Mouse (Mus musculus): ENCODE measurements around the gene Rnf214.
"Not testable (repeated sequence)": the region's sequence is repeated elsewhere in the genome, so short reads cannot be mapped to it uniquely, and the experiment has no call there.

Gene Rnf214

DNA sequence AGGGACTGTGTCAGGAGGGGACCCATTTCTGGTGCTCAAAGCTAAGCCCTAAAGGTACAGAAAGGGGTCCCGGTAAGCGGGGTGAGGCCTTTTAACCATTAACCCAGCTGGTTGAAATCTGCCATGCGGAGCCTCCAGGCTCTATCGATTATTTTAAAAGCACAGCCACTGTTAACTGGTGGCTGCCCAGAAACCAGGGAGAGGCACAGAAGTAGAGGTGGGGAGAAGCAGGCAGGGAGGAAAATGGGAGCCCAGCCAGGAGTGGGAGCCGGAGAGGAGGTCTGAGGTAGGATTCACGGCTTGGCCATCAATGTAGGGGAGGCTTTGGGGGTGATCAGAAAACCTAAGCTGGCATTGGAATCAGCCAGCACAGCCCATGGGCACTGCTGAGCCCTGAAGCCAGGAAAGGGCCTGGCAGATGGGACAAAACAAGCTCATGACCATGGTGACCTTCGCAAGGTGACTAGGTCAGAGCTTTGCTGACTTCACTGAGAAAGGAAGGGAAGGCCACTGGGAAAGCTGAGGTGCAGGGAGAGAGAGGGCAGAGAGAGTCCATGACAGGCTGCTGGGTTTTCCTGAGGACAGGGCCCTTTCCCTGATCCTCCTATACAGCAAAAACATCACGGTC, 56.1 kb downstream of the Rnf214 start:
- no peak for DNase-seq (ENCODE audit: low spot score in 2 of 2)

DNA sequence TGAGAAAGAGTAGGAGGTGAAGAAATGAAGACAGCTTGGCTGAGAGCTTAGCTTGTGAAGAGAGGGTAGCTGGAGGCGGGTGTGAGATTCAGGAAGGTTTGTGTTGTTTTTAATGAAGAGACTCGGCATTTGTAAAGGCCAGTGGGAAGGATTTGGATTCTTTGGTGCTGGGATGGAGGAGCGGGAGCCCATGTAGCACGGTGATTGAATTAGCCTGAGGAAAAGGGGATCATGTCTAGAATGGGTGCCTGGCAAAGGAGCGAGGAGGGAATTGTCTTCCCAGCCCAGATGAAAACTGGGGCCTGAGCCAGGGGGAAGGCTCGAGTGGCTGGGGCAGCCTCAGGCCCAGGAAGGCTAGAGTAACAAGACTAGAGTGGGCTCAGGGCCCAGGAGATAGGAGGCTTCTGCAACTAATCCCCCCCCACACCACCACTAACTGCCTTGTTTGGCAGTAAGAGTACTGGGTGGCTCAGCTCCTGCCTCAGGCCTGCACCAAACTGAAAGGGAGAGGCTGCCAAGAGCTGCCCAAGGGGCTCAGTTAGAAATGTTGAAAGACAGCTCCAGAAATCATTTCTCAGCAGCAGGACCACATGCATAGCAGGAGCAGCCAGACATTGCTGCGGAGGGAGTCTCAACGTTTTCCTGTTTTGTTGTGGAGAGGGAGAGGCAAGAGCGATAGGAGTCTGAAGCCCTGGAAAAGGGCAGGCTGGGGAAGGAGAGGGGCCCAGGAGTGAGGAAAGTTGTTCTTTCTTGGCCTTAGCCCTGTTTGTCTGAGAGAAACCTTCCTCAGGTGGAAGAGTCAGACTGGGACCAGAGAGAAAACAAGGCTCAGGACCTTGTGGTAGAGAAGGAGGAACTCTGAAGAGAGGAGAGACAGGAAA, 56.9 kb downstream of the Rnf214 start:
- no peak for DNase-seq (ENCODE audit: low spot score in 2 of 2)

DNA sequence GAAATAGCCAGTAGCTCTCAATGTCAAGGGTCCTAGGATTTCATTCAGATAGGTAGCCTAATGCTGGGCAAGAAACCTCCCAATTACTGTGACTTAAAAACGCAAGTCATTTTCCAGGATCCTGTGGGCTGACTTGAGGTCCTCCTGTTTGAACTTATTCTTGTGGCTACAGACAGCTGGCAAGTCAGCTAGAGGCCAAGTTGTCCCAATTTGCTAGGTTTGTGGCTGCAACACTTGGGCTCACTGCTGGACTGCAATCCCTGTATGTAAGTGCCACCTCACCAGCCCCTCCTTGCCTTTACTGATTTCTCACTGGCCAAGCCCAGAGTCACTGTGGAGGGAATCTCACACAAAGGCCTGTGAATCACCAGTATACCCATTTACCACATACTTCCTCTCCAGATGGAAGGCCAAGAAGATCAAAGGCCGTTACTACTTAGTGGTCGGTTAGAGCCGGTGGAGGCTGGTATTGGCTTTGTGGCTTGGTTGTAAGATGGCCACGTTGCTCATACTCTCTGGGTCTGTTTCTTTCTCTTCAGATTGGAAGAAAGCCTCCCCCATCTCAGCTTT, 59.7 kb downstream of the Rnf214 start:
- no peak for DNase-seq (ENCODE audit: low spot score in 2 of 2)

DNA sequence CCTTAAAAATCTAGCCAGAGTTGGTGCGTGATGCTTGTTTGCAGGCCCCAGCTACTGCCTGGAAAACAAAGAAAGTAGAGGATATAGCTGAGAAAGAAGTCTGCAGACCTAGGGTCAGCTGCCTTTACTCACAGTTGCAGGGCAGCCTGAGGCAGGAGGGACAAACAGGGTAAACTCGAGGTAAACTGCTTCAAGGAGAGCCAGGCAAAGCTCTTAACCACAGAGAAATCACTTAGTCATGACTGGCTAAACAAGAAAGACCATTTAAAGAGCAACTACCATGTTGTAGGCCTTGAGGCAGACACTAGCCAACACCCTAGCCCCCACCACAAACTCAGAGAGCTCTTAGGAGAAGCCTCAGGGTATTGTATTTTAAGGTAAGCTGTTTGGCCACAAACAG, 60.5 kb downstream of the Rnf214 start:
- DNase-seq (ENCODE audit: low spot score in 2 of 2): not testable (repeated sequence)

DNA sequence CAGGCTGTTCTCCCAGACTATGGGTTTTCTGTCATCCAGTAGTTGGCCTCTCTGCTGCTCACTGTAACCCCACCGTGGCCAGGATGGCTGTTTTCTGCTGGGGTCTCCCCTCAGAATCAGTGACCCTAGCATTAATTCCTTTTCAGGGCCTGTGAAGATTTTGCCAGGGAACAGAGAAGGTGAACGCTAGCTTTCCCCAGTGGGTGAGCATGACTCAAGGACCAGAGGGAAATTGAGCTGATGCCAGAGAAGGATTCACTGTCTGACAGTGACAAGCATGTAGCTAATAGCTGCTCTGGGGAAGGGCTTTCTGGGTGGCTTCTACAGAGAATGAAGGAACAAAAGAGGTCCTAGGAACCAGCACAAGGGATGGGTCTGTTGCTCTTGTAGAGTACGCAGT, 61.2 kb downstream of the Rnf214 start:
- no peak for DNase-seq (ENCODE audit: low spot score in 2 of 2)

DNA sequence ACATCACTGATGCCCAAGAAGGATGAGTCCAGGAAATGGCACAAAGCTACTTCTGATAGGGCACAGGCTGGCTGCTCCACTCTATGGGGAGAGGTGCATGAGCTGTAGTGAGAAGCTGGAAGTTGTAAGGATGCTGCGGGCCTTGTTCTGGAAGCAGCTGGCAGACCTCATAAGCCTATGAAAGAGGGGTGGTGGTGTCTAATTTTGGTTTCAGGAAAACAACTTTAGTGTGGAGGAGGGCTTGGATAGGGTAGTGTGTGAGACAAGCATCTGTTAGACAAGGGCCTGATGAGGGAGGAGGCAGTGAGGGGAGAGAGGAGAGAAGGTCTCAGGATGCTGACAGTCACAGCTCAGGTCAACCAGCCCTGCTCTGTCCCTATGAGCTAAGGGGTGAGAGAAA, 62.9 kb downstream of the Rnf214 start:
- DNase-seq (ENCODE audit: low spot score in 2 of 2): no peak

DNA sequence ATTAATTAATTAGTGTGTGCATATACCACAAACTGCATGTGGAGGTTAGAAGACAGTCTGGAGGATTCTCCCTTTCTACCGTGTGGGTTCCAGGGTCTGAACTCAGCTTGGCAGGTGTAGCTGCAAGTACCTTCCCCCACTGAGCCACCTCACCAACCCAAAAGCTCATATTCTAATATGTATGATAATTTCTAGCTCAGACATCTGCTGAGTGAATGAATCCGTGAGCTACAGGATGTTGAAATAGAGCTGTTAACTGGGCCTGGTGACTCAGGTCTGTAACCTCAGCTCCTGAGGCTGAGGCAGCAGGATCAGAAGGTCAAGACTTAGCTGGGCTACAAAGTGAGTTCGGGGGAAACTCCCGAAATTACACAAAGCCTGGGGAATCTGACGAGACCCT, 63.7 kb downstream of the Rnf214 start:
- no peak for DNase-seq (ENCODE audit: low spot score in 2 of 2)

DNA sequence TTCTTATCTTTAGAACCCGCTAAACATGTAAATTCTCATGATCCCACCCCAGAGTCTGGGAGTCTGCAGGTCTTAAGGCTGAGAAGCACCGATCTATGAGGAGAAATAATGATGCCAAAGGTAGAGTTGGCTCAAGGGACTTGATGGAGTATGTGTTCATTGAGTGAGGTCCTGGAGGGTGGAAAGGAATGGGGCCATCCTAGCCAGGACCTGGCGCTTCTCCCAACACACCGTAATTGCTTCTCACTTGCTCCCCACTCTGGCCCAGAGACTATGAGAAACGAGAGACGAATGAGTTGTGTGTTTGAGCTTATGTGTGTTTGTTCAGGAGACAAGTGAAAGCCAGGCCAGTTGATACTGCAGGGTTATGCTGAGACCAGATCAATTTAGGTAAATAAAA, 65.3 kb downstream of the Rnf214 start:
- DNase-seq (ENCODE audit: low spot score in 2 of 2): no peak

DNA sequence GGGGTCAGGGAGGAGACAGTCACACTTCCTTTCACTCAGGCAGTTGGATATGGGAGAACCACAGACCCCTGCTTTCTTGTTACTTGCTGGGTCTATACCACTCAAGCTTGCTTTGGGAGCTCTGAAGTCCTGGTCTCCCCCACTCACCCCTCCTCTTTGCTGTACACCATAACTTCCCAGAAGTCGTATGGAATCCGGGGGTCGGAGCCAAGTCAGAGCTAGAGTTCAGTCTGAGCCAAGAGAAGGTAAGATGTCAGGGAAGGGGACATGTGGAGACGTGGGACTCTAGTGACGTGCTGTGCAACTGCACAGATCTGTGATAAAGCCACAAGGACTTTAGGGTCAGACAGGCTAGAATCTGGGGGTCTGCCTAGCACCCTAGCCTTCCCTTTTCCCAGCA, 66.4 kb downstream of the Rnf214 start:
- DNase-seq (ENCODE audit: low spot score in 2 of 2): no peak

DNA sequence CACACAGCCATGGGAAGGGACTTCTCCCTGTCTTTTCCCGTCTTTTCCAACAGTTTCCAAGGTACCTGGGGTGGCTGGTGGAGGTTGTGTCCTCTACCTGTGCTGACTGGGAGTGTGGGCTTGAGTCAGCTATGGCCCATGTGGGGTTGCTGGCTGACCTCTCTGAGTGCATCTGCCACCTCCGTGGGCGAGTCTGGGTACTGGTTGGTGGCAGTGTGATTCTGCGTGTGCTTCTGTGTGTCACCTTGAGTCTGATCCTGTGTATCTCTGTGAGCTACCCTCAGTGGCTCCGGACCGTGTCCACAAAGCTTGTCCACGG, 66.8 kb downstream of the Rnf214 start:
- DNase-seq (ENCODE audit: low spot score in 2 of 2): no peak

DNA sequence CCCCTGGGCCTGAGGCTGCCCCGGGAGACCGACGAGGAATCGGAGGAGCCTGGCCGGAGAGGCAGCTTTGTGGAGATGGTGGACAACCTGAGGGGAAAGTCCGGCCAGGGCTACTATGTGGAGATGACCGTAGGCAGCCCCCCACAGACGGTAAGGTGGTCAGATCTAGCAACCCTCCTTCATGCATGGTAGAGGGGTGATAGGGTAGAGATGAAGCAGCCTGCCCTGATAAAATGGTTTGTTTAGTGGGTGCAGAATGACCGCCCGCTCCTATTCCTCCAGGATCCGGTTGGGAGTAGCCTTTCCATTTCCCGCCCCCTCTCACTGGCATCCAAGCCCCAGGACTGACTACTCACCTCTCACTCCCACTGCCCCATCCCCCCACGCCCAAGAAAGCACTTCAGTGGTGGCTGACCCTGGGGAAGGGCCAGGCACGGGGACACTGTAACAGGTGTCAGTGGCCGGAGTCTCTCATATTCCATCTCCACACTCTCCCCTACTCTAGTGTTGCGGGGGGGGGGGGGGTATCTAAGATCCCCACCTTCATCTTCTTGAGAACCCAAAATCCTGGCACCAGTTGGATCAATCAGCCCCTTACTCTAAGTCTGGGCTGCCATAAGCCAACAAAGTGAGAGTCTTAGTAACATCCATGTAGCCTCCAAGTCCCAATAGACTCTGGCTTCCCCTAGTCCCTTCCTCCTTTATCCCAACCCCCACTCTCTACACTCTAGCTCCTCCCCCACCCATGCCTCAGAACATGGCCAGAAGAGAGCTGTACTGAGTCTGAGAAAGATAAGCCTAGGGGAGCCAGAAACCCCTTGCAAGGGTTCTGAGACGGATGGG, 67.4 kb downstream of the Rnf214 start:
- DNase-seq (ENCODE audit: low spot score in 2 of 2): no peak

DNA sequence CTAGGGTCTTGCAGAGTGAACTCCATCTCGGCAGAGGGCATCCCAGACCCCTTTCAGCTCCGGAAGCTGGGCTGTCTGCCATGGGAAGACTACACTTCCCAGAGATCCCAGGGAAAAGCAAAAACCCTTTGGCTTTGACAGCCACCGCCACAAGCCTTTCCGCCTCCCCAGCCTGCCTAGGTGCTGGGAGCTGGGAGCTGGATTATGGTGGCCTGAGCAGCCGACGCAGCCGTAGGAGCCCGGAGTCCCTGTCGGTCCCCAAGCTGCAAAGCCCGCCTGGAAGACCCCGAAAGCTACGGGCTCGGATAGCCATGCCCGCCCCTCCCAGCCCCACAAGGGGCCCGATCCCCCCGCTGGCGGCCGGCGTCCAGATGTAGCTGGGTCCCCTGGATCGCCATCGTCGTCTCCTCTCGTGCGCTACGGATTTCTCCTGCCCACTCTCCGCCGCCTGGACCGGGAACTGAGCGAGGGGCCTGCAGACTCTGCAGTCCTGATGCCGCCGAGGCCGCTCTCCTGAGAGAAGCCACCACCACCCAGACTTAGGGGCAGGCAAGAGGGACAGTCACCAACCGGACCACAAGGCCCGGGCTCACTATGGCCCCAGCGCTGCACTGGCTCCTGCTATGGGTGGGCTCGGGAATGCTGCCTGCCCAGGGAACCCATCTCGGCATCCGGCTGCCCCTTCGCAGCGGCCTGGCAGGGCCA, 68.1 kb downstream of the Rnf214 start, which contains the start of gene Bace1:
Gene Bace1 (plus strand): TSS at position 147 of the 705 bp plus-strand sequence.
- no peak for DNase-seq (ENCODE audit: low spot score in 2 of 2)

DNA sequence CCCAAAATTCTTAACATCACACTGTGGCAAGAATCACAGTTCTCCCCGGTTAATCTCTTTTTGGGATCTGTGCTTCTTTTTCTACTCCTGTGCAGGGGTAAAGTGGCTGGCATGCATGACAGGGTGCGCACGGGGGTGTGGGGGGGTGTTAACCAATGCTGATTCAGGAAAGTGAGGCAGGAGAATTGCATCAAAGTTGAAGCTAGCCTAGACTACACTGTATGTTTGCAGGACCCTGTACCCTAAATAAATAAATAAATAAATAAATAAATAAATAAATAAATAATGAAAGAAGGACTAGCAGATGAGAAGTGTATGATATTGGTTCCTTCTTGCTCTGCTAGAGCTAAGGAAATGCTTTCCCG, 68.7 kb downstream of the Rnf214 start:
- no peak for DNase-seq (ENCODE audit: low spot score in 2 of 2)

DNA sequence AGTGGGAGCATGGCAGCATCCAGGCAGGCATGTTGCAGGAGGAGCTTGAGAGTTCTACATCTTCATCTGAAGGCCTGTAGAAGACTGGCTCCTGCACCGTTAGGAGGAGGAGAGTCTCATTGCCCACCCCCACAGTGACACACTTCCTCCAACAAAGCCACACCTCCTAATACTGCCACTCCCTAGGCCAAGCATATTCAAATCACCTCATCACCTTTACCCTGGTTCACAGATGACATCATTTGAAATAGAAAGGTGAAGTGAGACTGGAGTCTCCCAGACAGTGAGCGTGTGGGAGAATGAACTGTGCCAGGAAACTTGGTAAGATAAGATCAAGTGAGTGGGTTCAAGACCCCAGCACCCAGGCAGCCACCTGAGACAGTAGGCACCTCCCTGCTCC, 73.2 kb downstream of the Rnf214 start:
- no peak for DNase-seq (ENCODE audit: low spot score in 2 of 2)

DNA sequence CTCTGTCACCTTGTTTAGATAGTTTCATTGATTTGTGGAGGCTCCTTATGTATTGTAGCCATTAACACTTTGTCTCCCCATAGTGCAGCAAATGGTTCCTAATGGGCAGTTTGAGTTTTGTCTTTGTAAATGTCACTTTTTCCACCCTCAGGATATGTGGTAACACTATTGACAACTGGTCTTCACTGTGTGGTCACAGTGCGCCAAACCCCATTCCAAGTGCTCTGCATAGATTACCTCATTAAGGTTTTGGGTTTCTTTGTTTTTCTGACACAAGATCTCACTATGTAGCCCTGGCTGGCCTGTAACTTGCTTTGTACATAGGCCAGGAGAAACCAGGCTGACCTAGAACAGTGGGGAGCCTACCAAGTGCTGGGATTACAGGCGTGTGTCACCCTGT, 73.8 kb downstream of the Rnf214 start:
- DNase-seq (ENCODE audit: low spot score in 2 of 2): no peak

DNA sequence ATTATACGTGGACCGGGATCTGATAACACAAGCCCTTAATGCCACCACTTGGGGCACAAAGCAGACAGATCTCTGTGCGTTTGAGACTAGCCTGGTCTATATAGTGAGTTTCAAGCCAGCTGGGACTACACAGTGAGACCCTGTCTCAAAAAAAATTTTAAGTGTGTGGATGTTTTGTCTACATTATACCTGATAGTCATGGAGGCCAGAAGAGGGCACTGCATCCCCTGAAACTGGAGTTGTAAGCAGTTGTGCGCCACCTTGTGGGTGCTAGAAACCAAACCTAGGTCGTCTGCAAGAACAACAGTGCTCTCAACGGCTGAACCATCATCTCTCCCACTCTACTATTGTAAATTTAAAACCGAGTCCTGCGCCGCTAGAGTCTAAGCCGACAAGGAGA, 77.6 kb downstream of the Rnf214 start:
- DNase-seq (ENCODE audit: low spot score in 2 of 2): peak; percentile 76 to 80

DNA sequence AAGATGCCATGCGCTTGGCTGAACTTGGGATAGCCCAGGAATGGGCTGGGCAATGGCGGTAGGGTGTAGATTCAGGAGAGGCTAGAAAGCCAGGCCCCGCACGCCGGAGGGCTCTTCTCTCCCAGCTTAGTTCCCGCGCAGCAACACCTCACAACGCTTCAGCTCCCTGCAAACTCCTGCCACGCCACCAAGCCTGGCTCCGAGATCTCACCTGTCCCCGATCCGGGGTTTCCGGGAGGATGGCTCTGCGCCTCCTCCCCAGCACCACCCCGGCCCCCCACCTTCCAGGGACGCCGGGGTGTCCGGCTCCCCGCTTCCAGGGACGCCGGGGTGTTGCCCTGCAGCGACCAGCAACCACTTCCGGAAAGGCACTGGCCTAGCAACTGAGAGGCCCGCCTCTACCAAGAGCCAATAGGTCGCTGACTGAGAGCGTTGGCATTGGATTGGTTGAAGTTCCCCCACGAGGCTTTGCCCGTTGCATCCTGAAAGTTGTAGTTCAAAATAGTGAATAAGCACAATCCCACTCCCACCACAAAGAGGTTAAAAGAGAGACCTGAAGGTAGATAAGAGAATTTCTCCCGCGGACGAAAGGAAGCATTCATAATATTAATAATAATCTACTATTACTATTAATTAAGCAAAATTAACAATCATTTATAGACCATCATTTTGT, 78.3 kb downstream of the Rnf214 start, which contains the start of gene Cep164:
Gene Cep164 (minus strand): TSS at position 401 of the 673 bp plus-strand sequence.
- DNase-seq (ENCODE audit: low spot score in 2 of 2): peak; percentile 88 to 90

DNA sequence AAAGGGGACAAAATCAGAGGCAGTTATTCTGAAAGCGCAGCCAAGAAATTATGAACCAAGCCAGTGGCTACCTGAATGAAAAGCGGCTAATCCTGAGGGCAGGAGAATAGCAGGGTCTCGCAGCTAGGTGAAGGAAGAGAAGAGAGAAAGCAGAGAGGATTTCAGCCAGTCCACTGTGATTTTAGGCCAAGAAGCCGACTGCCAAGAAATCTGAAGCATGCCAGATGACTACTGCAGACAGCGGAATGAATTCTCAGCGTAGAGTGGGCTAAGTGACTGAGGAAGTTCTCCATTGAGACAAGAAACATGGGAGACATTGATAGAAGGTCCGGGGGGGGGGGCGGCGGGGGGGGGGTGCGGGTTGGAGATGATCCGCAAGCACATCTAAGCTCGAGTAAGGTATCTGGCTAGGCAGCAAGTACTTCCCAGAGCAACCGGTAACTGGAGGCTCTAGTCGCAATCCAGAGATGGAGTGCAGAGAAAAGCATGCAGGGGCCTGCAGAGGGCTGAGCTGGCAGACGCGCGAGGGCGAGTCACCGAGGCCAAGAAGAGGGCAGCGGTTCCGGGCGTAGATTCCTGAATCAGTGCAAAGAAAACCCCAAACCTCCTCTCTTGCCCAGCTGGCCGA, 78.9 kb downstream of the Rnf214 start:
- no peak for DNase-seq (ENCODE audit: low spot score in 2 of 2)

DNA sequence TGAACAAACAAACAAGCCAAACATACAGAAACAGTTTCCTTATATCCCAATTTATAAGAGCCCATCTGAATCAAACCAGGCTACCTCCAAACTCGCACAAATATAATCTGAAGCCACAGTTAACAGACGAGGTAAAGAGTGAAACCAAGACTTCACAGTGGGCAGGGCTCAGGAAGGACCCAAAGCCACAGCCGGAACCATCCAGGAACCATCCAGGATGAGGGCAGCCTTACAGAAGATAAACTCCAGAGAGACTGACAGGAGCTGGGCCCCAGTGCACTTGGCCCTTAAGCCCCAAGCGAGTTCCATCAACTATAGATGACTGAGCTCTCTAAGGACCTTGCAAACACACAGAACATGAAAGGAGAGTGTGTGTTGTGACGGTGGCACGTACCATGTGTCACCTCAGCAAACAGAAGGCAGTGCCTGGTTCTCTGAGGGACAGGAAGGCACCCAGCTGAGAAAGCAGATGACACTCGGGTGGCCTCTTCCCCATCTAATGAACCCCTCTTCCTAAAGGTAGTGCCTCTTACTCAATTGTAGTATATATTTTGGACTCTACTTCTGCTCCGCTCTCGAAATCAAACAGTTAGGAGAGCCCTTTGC, 88.2 kb downstream of the Rnf214 start:
- no peak for DNase-seq (ENCODE audit: low spot score in 2 of 2)

DNA sequence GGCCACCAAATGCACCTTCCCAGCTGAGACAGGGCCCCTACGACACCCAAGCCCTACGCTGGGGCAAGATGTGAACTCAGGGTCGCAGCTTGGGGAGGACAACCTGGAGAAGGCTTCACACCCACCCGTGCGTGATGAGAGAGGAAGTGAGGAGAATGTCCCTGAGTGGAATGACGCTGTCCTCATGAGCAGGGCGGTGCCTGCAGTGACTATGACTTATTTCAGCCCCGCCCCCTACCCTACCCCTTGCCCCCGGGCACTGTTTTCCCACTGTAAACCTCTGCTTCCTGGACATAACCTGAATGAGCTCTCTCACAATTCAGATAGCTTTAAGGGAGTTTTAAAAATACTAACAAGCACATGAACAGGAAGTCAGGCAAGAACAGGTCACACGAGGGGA, 91.2 kb downstream of the Rnf214 start:
- no peak for DNase-seq (ENCODE audit: low spot score in 2 of 2)
